ENCODE assay signal across 24 mouse cellular contexts in the genomic region with DNA sequence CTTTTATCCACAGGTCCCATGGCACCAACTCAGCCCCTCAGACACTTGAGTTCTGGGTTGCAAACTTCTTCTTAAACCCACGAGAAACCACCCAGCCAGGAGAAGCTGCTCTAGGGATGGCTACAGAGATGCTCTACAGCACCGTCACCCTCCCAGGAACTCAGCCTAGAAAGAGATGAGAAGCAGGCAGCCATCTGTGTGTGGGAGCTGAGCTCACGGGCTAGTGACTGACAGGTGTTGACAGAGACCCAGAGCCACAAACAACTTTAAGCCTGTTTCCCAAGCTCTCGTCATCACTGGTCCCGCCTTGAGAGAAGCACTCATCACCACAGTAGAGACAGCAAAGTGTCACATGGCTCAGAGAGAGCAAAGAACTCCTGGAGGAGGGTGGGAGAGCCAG. TPM values are rescaled to one million over a fixed set of nuclear protein-coding genes. Genes with fewer than 3 reads are reported as not detected.
A peak's percentile ranks its signal among the peaks of the same experiment; 100 is the strongest.
DNase-seq lines count a peak whose midpoint lies in the region; ATAC-seq and TF ChIP-seq lines count a peak whose summit lies in the region.
"Had no signal": no experiment of that assay in that cellular context is flagged by ENCODE, and none has a peak within 500 bp of the region (broad histone marks: within the 10 kb centered on the region; RNA-seq: fewer than 3 reads in every experiment).

No protein-coding gene starts in this region.

- TF ChIP-seq CTCF in stomach, postnatal 0 days (IDR thresholded peaks at IDR 0.05; ENCODE audit: low read depth) = no peak

- H3K9me3 ChIP-seq in embryonic facial prominence, embryonic 14.5 days (ENCODE audit: control insufficient read depth, low read length) = no peaks in the 10 kb centered on the region
- H3K9me3 ChIP-seq in embryonic facial prominence, embryonic 10.5 days = no peaks in the 10 kb centered on the region
- no peaks in the 10 kb centered on the region for H3K9me3 ChIP-seq in heart, embryonic 10.5 days
- no peaks in the 10 kb centered on the region for H3K9me3 ChIP-seq in stomach, embryonic 16.5 days (replicated peaks; ENCODE audit: control insufficient read depth, low read length)
- no peaks in the 10 kb centered on the region for H3K9me3 ChIP-seq in stomach, postnatal 0 days (ENCODE audit: control insufficient read depth, low read length)
- H3K9me3 ChIP-seq: embryonic facial prominence, embryonic 15.5 days; forebrain, embryonic 10.5 days; forebrain, embryonic 15.5 days; heart, embryonic 13.5 days; hindbrain, embryonic 12.5 days had no signal

- no peak; the same call in 1 of the 2 replicates for ATAC-seq in embryonic facial prominence, embryonic 14.5 days (ENCODE audit: low read depth)
- no peak for ATAC-seq in stomach, embryonic 16.5 days (ENCODE audit: insufficient read depth, low FRiP score)
- no peak for ATAC-seq in stomach, postnatal 0 days (ENCODE audit: low FRiP score, low TSS enrichment)
- ATAC-seq: forebrain, embryonic 15.5 days; hindbrain, embryonic 16.5 days; inflammation-experienced regulatory T-cells, adult 6 months had no signal

- H3K9ac ChIP-seq in embryonic facial prominence, embryonic 14.5 days (ENCODE audit: low read depth, low read length) = no peak overlapping the region
- no peak overlapping the region for H3K9ac ChIP-seq in stomach, embryonic 16.5 days (ENCODE audit: low read length)
- no peak overlapping the region for H3K9ac ChIP-seq in stomach, postnatal 0 days (ENCODE audit: low read length)
- H3K9ac ChIP-seq: embryonic facial prominence, embryonic 15.5 days; forebrain, embryonic 15.5 days; heart, embryonic 13.5 days; hindbrain, embryonic 12.5 days had no signal

- H3K4me3 ChIP-seq in embryonic facial prominence, embryonic 14.5 days (ENCODE audit: low read depth, low read length) = no peak overlapping the region
- no peak overlapping the region for H3K4me3 ChIP-seq in embryonic facial prominence, embryonic 10.5 days
- no peak overlapping the region for H3K4me3 ChIP-seq in heart, embryonic 10.5 days
- no peak overlapping the region for H3K4me3 ChIP-seq in stomach, embryonic 16.5 days (replicated peaks; ENCODE audit: low read length)
- H3K4me3 ChIP-seq in stomach, postnatal 0 days (ENCODE audit: low read depth, low read length) = no peak overlapping the region
- H3K4me3 ChIP-seq: embryonic facial prominence, embryonic 15.5 days; erythroblast, embryonic 14.5 days; forebrain, embryonic 10.5 days; forebrain, embryonic 15.5 days; heart, adult 2 months; heart, embryonic 13.5 days; hindbrain, embryonic 12.5 days had no signal

- TF ChIP-seq EP300 in stomach, postnatal 0 days (optimal IDR thresholded peaks at IDR 0.05) = no peak

- 53% methylated on average over 5 of the region's 5 CpGs for WGBS in embryonic facial prominence, embryonic 14.5 days
- WGBS in embryonic facial prominence, embryonic 10.5 days = 76% methylated on average over 5 of the region's 5 CpGs
- WGBS in heart, embryonic 10.5 days = 37% methylated on average over 5 of the region's 5 CpGs
- WGBS in stomach, embryonic 16.5 days = 48% methylated on average over 5 of the region's 5 CpGs
- 43% methylated on average over 5 of the region's 5 CpGs for WGBS in stomach, postnatal 0 days

- H3K4me1 ChIP-seq in embryonic facial prominence, embryonic 14.5 days (ENCODE audit: control insufficient read depth, insufficient read depth, low read length) = 0 out of 2 replicates have a peak, but pooled peaks cover 3% of the 10 kb centered on the region
- peaks cover 16% of the 10 kb centered on the region for H3K4me1 ChIP-seq in embryonic facial prominence, embryonic 10.5 days
- H3K4me1 ChIP-seq in heart, embryonic 10.5 days = peaks cover 36% of the 10 kb centered on the region
- H3K4me1 ChIP-seq in stomach, embryonic 16.5 days (ENCODE audit: control insufficient read depth, insufficient read depth, low read length) = peaks cover 22% of the 10 kb centered on the region
- H3K4me1 ChIP-seq in stomach, postnatal 0 days (replicated peaks; ENCODE audit: control insufficient read depth, insufficient read depth) = 0 out of 2 replicates have a peak, but pooled peaks cover 3% of the 10 kb centered on the region
- H3K4me1 ChIP-seq: forebrain, embryonic 10.5 days; forebrain, embryonic 15.5 days; hindbrain, embryonic 12.5 days had no signal

- H3K36me3 ChIP-seq in embryonic facial prominence, embryonic 14.5 days (ENCODE audit: control insufficient read depth, insufficient read depth, low read length) = no peaks in the 10 kb centered on the region
- no peaks in the 10 kb centered on the region for H3K36me3 ChIP-seq in embryonic facial prominence, embryonic 10.5 days (replicated peaks)
- H3K36me3 ChIP-seq in heart, embryonic 10.5 days = no peaks in the 10 kb centered on the region
- H3K36me3 ChIP-seq in stomach, embryonic 16.5 days (ENCODE audit: control insufficient read depth, insufficient read depth, low read length) = no peaks in the 10 kb centered on the region
- H3K36me3 ChIP-seq in stomach, postnatal 0 days (ENCODE audit: control insufficient read depth, insufficient read depth, low read length) = no peaks in the 10 kb centered on the region
- H3K36me3 ChIP-seq: embryonic facial prominence, embryonic 15.5 days; forebrain, embryonic 10.5 days; forebrain, embryonic 15.5 days; heart, embryonic 13.5 days; hindbrain, embryonic 12.5 days had no signal

- intact Hi-C loops in left cerebral cortex, postnatal 14 days (cut with DNase I) = no loop called here

- peak; percentile 14 for DNase-seq in embryonic facial prominence, embryonic 14.5 days (ENCODE audit: low spot score)
- DNase-seq in embryonic facial prominence, embryonic 10.5 days (ENCODE audit: low spot score) = no peak
- DNase-seq in heart, embryonic 10.5 days (ENCODE audit: low spot score) = peak; percentile 82
- DNase-seq in heart, adult 18-20 months = no peak
- DNase-seq in left cerebral cortex, postnatal 14 days (ENCODE audit: low spot score in 2 of 2) = peak; percentile 47 to 60
- DNase-seq in left cerebral cortex, adult 9 months (ENCODE audit: low spot score in 2 of 2) = no peak
- DNase-seq in stomach, postnatal 0 days (ENCODE audit: low spot score) = no peak
- DNase-seq: adrenal gland, postnatal 10 days; cerebellum, adult 11-12 months; cerebellum, adult 9-10 months; cerebellum, postnatal 36 days; gastrocnemius, postnatal 10 days; heart, adult 2 months; heart, postnatal 10 days; heart, postnatal 4 days had no signal

- no peaks in the 10 kb centered on the region for H3K27me3 ChIP-seq in embryonic facial prominence, embryonic 14.5 days (replicated peaks; ENCODE audit: control insufficient read depth, insufficient read depth, low read length)
- H3K27me3 ChIP-seq in embryonic facial prominence, embryonic 10.5 days (replicated peaks; ENCODE audit: low read depth, poor library complexity, severe bottlenecking) = no peaks in the 10 kb centered on the region
- H3K27me3 ChIP-seq in heart, embryonic 10.5 days (ENCODE audit: insufficient read depth, poor library complexity, severe bottlenecking) = no peaks in the 10 kb centered on the region
- no peaks in the 10 kb centered on the region for H3K27me3 ChIP-seq in stomach, embryonic 16.5 days (ENCODE audit: control insufficient read depth, insufficient read depth, low read length)
- H3K27me3 ChIP-seq in stomach, postnatal 0 days (ENCODE audit: control insufficient read depth, insufficient read depth, low read length) = no peaks in the 10 kb centered on the region
- H3K27me3 ChIP-seq: embryonic facial prominence, embryonic 15.5 days; forebrain, embryonic 15.5 days; hindbrain, embryonic 12.5 days had no signal

- H3K4me2 ChIP-seq in embryonic facial prominence, embryonic 14.5 days (ENCODE audit: low read depth, low read length) = no peak overlapping the region
- no peak overlapping the region for H3K4me2 ChIP-seq in stomach, embryonic 16.5 days (ENCODE audit: low read depth, low read length)
- no peak overlapping the region for H3K4me2 ChIP-seq in stomach, postnatal 0 days (replicated peaks; ENCODE audit: low read depth)
- H3K4me2 ChIP-seq: embryonic facial prominence, embryonic 15.5 days; forebrain, embryonic 15.5 days; heart, embryonic 13.5 days; hindbrain, embryonic 12.5 days had no signal

- no peak overlapping the region for H3K27ac ChIP-seq in embryonic facial prominence, embryonic 14.5 days (replicated peaks; ENCODE audit: low read depth, low read length)
- no peak overlapping the region for H3K27ac ChIP-seq in embryonic facial prominence, embryonic 10.5 days (replicated peaks)
- no peak overlapping the region for H3K27ac ChIP-seq in heart, embryonic 10.5 days
- peak overlapping the region; percentile 1; the same call in 1 of the 2 replicates for H3K27ac ChIP-seq in stomach, embryonic 16.5 days (ENCODE audit: low read length)
- no peak overlapping the region for H3K27ac ChIP-seq in stomach, postnatal 0 days (replicated peaks)
- H3K27ac ChIP-seq: embryonic facial prominence, embryonic 15.5 days; forebrain, embryonic 10.5 days; forebrain, embryonic 15.5 days; heart, embryonic 13.5 days; hindbrain, embryonic 12.5 days had no signal

RNA-seq across cellular contexts. Expression of a gene that starts 43.4 kb away (rescaled TPM):
- polyA plus RNA-seq in embryonic facial prominence, embryonic 14.5 days (2014; fragmentation: Nextera tagmentation; extraction: Ambion mirVana) = 34.2 and 38.5 TPM in 2 replicates
- 43.9 and 46.9 TPM in 2 replicates for polyA plus RNA-seq in embryonic facial prominence, embryonic 10.5 days (2016; fragmentation: Nextera tagmentation; extraction: Ambion mirVana)
- 30.7 and 45.6 TPM in 2 replicates for polyA plus RNA-seq in heart, embryonic 10.5 days (2016; fragmentation: Nextera tagmentation; extraction: Ambion mirVana)
- total RNA-seq in heart, adult 18-20 months (2021) = 10 to 100 TPM in 1 of 2 experiments, 1 to 10 TPM in 1; 8.3 to 10.5 TPM
- 10 to 100 TPM; 32.2 to 33.4 TPM for total RNA-seq in left cerebral cortex, postnatal 14 days (2021)
- polyA plus RNA-seq in stomach, embryonic 16.5 days (2015; fragmentation: Nextera tagmentation; extraction: Ambion mirVana) = 29.7 and 31.0 TPM in 2 replicates
- polyA plus RNA-seq in stomach, postnatal 0 days (2015; fragmentation: Nextera tagmentation; extraction: Ambion mirVana) = 25.2 and 28.8 TPM in 2 replicates

RNA-seq across cellular contexts. Expression of a gene that starts 54.1 kb away (rescaled TPM):
- 4.2 and 5.4 TPM in 2 replicates for polyA plus RNA-seq in embryonic facial prominence, embryonic 14.5 days (2014; fragmentation: Nextera tagmentation; extraction: Ambion mirVana)
- 5.1 and 6.8 TPM in 2 replicates for polyA plus RNA-seq in embryonic facial prominence, embryonic 10.5 days (2016; fragmentation: Nextera tagmentation; extraction: Ambion mirVana)
- 9.2 and 9.9 TPM in 2 replicates for polyA plus RNA-seq in heart, embryonic 10.5 days (2016; fragmentation: Nextera tagmentation; extraction: Ambion mirVana)
- total RNA-seq in heart, adult 18-20 months (2021) = 10 to 100 TPM; 12.2 to 12.7 TPM
- total RNA-seq in left cerebral cortex, postnatal 14 days (2021) = 100 to 1,000 TPM; 118 to 121 TPM
- polyA plus RNA-seq in stomach, embryonic 16.5 days (2015; fragmentation: Nextera tagmentation; extraction: Ambion mirVana) = 6.3 and 8.4 TPM in 2 replicates
- 5.6 and 6.9 TPM in 2 replicates for polyA plus RNA-seq in stomach, postnatal 0 days (2015; fragmentation: Nextera tagmentation; extraction: Ambion mirVana)
- polyA plus RNA-seq: erythroblast, embryonic 14.5 days had no signal

RNA-seq across cellular contexts. Expression of a gene that starts 57.9 kb away (rescaled TPM):
- polyA plus RNA-seq in embryonic facial prominence, embryonic 14.5 days (2014; fragmentation: Nextera tagmentation; extraction: Ambion mirVana) = 3.0 and 3.5 TPM in 2 replicates
- 0.60 and 1.3 TPM in 2 replicates for polyA plus RNA-seq in embryonic facial prominence, embryonic 10.5 days (2016; fragmentation: Nextera tagmentation; extraction: Ambion mirVana)
- polyA plus RNA-seq in heart, embryonic 10.5 days (2016; fragmentation: Nextera tagmentation; extraction: Ambion mirVana) = 2.4 and 3.6 TPM in 2 replicates
- total RNA-seq in heart, adult 18-20 months (2021) = 1 to 10 TPM; 6.8 to 7.9 TPM
- total RNA-seq in left cerebral cortex, postnatal 14 days (2021) = 1 to 10 TPM; 3.1 to 3.2 TPM
- 6.7 and 8.3 TPM in 2 replicates for polyA plus RNA-seq in stomach, embryonic 16.5 days (2015; fragmentation: Nextera tagmentation; extraction: Ambion mirVana)
- 1.3 TPM in 2 replicates for polyA plus RNA-seq in stomach, postnatal 0 days (2015; fragmentation: Nextera tagmentation; extraction: Ambion mirVana)

Comparison
In these comparisons a context has a peak if more than half of its experiments do, and no peak if none do; other contexts are left out.
1. DNase-seq: peak in embryonic facial prominence, embryonic 14.5 days (single experiment), heart, embryonic 10.5 days (single experiment) and left cerebral cortex, postnatal 14 days (2 of 2); none in embryonic facial prominence, embryonic 10.5 days (single experiment), heart, adult 18-20 months (0 of 2), left cerebral cortex, adult 9 months (0 of 2) and stomach, postnatal 0 days (single experiment).